Mouse (Mus musculus) right cerebral cortex, postnatal 25 days (tissue): ENCODE results near the gene Hist1h3b.
"Not testable (repeated sequence)": the region's sequence is repeated elsewhere in the genome, so short reads cannot be mapped to it uniquely, and the experiment has no call there.

Experiments
- DNase-seq: peaks from one replicate; pipeline ENCODE4 v3.0.0; 2022

The Hist1h3b gene

DNA sequence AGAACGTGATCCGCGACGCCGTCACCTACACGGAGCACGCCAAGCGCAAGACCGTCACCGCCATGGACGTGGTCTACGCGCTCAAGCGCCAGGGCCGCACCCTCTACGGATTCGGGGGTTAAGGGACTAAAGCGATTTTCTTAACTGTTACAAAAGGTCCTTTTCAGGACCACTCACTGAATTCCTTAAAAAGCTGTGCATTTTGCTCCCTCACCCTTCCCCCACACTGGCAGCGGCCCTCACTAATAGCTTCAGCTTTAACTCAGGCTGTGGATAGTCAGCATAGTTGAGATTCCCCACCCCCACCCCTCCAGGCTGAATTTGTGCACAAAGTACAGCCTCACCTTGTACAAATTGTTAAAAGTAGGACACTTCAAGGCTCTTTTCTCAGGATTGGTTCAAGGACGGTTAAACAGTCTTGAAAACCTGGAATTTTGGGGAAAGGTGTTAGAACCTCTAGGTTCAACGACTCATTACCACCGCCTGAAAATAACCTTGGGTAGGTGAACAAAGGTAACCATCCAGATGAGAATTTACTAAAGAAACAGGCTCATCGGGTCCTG lies 5.2 kb downstream of the Hist1h3b start:
- DNase-seq, result no peak

DNA sequence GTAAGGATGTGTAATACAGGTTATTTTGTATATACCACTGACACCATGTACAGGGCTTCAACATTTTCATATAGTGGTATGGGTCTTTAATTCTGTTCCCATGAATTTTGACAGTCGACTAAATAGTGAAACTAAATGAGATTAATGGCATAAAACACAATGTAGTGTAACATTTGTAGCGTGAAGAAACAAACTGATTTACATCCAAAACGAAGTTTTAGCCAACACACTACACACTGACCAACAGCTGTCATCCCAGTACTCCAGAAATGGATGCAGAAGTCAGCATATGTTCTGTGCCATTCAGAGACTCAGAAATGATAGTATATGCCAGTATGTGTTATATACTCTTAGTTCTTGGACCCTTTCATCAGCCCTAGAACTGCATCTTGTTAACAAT lies 5.9 kb downstream of the Hist1h3b start:
- no peak for DNase-seq

DNA sequence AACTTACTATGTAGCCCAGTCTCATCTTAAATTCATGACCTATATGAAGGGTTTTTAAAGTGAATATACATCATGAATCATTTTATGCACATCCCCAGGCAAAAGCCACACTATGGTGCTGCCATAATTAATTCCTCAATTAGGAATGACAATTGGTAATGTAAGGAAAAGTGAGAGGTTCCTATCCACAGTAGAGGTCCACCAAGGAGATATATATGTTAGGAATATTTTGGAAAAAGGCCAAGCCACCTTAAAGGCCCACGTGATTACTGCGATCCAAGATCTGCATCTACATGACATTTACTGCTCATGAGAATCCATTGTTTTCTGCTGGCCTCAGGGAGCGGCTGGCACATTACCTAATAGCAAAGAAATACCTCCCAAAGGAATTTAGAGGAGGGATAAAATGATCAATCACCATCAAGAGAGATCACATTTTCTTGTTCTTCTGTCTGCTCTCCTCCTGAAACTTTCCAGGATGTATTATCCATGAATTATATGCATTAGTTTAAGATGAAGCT lies 7.2 kb downstream of the Hist1h3b start:
- no peak for DNase-seq

DNA sequence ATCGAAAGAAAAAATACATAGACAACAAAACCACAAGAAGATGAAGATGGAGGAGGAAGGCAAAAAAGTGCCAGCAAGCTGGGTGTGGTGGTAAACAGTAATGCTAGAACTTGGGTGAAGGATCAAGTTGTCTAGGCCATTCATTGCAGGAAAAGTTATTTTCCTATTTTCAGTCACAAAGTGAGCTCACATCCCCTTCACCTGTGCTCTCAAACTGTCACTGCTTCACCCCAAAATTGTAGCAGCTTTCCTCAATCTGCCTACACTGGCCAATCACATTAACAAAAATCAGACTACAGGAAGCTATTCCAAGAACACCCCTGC lies 7.8 kb downstream of the Hist1h3b start:
- no peak for DNase-seq

DNA sequence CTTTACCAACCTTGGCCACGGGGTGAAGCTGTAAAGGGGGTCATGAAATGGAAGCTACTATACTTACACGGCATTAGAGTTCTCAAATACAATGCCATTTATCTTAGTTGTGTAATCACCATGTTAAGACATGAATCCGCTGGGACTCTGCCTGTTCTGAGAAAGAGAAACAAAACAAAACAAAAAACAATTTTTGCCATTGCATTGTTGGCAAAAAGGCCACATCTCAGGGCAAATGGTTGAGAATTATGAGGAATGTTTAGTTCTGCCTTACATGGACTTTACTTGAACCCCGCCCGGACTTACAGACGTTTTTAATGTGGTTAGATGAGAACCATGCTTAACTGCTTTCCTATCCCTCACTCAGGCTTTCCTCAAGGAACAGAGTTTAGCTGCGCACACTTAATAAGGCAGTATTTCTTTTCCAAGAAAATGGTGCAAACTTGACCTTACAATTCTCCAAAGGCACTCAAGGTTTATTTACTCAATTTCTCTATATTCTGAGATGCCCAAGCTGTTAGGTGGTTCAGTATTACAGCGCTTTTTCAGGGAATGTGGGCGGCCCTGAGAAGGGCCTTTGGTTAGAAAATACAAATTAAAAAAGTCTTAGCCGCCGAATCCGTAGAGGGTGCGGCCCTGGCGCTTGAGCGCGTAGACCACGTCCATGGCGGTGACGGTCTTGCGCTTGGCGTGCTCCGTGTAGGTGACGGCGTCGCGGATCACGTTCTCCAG lies 8.3 kb downstream of the Hist1h3b start:
- no peak for DNase-seq

DNA sequence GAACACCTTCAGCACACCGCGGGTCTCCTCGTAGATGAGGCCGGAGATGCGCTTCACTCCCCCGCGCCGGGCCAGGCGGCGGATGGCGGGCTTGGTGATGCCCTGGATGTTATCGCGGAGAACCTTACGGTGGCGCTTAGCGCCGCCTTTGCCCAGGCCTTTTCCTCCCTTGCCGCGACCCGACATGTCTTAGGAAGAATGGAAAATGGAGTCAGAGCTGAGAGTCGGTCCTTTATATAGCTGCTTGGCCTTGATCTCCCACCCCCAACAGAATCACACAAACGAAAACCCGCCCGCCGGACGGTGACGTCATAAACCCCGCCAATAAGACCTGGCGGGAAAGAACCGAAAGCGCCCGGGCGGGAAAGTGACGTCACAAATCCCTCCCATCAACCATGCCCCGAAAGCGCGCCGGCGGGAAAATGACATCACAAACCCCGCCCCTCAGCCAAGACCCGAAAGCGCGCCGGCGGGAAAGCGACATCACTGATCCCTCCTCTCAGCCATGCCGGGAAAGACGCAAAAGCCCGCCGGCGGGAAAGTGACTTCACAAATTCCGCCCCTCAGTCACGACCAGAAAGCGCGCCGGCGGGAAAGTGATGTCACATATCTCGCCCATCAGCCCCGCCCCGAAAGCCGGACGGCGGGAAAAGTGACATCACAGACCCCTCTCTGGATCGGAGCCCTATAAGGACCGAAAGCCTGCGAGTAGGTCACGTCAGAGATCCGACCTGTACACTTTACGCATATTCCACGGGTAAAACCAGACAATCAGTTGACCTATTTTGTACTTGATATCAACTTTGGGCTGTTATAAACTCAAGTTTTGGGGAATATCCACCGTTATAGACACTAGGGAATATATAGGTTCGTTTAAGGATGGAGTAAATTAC lies 9.2 kb downstream of the Hist1h3b start, which contains the start of gene Hist1h4a:
TSS of gene Hist1h4a (minus strand) at position 259 of the 893 bp plus-strand sequence.
- DNase-seq, result peak; percentile 99

DNA sequence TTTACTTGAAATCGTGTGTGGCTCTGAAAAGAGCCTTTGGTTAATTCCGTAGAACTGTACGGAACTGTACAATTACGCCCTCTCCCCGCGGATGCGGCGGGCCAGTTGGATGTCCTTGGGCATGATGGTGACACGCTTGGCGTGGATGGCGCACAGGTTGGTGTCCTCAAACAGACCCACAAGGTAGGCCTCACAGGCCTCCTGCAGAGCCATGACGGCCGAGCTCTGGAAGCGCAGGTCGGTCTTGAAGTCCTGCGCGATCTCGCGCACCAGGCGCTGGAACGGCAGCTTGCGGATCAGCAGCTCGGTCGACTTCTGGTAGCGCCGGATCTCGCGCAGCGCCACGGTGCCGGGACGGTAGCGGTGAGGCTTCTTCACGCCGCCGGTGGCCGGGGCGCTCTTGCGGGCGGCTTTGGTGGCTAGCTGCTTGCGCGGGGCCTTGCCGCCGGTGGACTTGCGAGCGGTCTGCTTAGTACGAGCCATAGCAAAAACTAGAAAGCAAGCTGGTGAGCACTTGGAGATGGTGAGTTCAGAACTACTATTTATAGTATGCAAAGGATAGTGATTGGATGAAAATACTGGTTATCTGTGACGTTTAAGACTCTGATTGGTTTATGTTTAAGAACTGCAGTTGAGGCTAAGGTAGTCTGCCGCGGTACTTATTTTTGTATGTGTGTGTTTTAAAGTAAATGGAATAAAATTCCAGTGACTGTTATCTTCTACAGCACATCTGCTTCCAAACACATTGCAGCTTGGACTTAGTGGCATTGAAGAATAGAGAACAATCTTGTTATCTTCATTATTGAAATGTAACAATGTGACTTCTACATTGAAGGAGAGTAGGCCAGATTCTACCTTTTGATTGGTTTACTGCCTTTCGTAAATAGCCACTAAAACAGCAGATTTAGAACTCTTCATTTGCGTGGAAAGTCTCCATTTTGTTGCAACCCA lies 10.1 kb downstream of the Hist1h3b start, which contains the start of gene Hist1h3a:
TSS of gene Hist1h3a (minus strand) at position 516 of the 951 bp plus-strand sequence.
- DNase-seq, result peak; percentile 49

DNA sequence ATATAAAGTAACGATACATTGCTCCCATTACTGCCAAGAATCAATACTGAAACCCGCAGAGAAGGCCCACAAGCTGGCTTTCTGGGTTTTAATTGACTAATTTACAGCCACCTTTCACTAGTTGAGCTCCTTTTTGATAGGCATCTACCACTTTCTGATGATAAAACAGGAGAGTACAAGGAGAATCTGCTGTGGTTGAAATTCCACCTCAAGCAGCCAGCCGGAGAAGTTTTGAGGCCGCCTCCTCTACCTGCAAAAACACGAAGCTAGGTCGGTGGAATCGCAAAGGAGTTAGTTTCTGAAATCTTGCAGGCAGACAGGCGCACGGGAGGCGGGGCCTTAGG lies 11.1 kb downstream of the Hist1h3b start:
- DNase-seq, result no peak

DNA sequence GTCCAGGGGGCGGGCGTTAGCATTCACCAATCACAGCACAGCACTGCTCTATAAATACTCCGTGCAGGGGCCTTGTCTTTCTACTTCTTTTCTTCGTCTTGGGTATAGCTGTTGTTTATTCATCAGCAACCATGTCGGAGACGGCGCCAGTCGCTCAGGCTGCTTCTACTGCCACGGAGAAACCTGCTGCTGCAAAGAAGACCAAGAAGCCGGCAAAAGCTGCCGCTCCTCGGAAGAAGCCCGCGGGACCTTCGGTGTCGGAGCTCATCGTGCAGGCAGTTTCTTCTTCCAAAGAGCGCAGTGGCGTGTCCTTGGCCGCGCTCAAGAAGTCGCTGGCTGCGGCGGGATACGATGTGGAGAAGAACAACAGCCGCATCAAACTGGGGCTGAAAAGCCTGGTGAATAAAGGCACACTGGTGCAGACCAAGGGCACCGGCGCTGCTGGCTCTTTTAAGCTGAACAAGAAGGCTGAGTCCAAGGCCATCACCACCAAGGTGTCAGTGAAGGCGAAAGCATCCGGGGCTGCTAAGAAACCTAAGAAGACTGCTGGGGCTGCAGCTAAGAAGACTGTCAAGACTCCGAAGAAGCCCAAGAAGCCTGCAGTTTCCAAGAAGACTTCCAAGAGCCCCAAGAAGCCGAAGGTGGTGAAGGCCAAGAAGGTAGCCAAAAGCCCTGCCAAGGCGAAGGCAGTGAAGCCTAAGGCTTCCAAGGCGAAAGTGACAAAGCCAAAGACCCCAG lies 11.7 kb downstream of the Hist1h3b start, which contains the start of gene Hist1h1a:
TSS of gene Hist1h1a (plus strand) at position 81 of the 738 bp plus-strand sequence.
- peak; percentile 81 for DNase-seq

DNA sequence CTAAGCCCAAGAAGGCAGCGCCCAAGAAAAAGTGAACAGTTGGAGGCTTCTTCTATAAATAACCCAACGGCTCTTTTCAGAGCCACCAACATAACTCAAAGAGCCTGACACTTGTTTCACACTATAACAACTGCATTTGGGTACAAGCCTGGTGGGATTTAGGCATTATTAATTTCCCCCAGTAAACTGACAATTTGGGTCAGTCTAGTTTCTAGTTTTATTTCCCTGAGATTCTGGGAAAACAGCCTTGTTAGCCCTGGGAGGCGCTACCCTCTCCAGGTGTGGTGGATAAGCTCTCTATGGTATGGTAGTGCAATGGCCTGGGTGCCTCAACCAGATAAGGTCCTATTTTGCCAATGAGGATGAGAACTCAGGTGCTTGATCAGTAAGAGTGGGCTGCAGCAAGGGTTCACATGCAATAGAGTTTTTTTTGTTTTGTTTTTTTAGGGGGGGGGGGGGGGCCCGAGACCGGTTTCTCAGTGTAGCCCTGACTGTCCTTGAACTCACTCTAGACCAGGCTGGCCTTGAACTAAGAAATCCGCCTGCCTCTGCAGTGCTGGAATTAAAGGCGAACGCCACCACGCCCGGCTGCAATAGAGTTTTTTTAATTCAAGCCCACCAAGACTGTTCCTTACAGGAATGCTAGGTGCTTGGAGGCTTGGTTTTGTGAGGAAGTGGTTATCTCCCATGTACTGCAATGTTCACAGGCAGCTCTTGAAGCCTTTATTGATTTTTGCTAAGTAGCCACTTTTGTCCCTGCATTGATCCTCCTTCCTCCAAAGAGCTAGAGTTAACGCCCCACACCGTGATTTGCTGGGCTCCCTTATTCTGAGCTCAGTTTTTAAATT lies 12.5 kb downstream of the Hist1h3b start:
- no peak for DNase-seq

DNA sequence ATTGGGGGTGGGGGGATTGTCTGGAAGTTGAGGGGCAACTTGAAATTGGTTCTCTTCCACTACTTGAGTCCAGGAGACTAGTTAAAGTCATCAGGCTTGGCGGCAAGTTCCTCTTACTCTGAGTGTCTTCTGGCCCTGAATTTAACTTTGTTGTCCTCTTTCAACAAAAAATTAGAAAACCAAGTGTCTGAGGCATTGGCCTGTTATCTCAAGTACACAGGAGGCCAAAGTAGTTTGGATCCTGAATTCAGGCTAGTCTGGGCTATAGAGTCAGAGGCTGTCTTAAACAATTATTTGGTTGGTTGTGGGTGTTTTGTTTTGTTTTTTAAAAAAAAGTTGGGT lies 13.1 kb downstream of the Hist1h3b start:
- no peak for DNase-seq

DNA sequence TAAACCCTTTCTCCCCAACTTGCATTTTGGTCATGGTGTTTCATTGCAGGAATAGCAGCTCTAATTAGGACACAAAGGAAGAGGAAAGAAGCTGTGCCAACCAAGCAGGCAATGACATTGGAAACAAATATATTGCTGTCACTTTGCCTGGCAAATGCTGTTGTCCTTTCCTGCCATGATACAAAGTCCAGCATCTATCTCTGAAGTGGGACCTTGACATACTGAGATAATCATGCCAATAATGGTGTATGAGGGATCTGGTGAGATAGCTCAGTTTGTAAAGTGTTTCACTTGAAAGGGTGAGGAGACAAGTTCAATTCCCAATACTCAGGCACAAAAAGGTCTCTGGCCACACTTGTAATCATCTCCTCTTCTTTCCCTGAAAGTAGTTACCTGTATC lies 14.7 kb downstream of the Hist1h3b start:
- no peak for DNase-seq

DNA sequence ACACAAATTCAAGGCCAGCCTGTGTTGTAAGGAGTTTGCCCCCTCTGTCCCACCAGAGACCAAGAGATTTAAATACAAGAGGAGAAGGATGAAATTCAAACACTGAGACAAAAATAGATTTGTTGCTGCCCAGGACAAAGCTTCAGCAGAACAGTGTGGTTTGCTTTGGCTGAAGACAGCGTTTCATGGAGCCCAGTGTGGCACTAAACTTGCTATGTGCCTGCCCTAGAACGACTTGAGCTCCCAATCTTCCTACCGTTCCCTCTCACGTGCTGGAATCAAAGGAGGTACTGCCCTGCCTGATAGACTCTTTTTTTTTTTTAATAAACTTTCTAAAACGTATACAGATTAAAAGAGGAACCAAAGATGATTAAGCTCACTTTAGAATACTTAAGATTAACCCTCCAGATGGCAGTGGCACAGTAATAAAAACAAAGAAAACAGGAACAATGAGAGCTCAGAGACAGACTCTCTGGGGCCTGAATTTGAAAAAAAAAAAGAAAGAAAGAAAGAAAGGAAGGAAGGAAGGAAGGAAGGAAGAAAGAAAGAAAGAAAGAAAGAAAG lies 16.8 kb downstream of the Hist1h3b start:
- DNase-seq, result no peak

DNA sequence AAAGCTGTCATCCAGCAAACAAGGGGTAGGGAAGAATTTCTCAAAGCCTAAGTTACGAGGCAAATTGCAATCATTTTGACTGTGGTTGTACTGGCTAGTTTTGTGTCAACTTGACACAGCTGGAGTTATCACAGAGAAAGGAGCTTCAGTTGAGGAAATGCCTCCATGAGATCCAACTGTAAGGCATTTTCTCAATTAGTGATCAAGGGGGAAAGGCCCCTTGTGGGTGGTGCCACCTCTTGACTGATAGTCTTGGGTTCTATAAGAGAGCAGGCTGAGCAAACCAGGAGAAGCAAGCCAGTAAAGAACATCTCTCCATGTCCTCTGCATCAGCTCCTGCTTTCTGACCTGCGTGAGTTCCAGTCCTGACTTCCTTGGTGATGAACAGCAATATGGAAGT lies 17.5 kb downstream of the Hist1h3b start, which contains the start of gene Trim38:
TSS of gene Trim38 (plus strand) at position 301 of the 400 bp plus-strand sequence.
- not testable (repeated sequence) for DNase-seq

DNA sequence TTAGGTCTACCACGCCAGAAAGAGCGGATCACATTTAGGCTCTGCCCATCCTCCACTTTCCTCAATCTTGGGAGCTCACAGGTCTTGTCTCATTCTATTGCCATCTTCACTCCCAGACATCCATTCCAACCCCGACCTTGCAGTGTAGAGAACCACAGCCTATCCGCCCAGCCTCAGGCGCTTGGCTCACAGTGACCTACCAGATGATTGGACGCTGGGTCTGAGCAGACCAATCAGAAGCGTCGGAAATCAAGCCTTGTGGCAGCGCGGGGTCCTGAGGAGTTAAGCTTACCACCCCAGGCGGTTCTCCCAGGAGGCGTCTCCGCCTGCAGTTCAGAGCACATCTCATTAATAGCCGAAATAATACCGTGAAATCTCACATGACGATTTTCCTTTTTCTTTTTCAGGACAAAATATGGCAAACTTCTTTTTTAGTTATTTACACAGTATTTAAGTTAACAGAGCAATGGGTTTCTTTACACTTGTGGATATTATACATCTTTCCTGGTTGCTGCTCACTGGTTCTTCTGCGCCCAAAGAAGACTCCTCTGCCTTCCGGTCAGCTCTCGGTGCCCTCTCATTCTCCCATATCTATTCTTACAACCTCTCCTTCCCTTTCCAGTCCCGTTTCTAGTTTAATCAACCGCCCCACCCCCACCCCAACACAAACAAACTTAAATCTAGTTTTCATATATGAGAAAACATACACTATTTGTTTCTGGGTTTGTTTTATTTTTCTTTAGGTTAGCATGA lies 20.7 kb downstream of the Hist1h3b start:
- DNase-seq, result peak; percentile 40

DNA sequence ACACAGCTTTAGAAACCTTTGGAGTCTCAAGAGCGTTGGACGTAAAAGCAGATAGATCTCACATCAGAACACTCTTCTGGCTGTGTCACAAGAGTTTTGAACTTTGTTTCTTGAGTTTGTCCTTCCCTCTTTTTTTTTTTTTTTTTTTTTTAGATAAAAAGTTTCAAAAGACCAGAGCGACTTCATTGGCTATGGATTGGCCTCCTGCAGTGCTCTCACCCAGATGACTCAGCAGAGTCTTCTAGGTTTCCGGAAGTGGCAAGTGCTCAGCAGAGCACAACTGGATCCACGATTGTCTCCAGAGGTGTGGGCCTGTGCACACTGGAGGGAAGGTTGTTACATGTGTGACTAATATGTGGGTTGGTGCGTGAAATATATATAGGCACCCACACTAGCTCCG lies 26.3 kb downstream of the Hist1h3b start:
- DNase-seq, result no peak

DNA sequence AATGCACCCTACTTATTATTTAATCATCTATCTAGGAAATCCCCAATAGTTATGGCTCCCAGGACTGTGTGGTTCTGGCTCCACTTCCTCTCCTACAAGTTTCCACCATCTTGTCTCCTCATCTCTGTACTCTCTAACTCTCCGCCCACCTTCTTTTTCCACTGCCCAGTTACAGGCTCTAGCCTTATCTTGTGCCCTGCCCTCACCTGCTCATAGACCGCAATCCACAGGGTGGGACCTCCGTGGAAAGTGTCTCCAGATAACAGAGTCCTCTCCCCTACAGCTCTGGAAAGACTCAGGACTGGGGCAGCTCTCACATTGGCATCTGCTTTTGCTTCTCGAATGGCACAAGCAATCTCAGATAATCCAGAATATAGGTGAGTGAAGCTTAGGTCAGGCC lies 27.0 kb downstream of the Hist1h3b start:
- DNase-seq, result no peak

DNA sequence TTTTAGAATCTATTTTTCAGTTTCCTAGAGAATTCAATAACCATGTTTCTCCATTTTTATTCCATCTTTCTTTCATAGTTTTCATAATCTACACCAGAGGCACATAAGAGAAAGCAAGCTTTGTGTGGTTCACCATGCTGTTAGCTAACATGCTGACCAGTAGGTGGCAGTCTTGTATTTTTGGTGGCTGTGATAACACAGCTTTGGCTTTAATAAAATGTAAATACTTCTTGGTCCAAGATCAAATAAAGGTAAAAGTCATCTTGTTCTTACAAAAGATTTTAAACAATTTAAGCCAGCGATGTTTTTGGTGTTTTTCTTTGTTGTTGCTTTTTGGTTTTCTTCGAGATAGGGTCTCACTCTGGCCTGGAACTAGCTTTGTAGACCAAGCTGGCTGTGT lies 40.5 kb downstream of the Hist1h3b start:
- DNase-seq, result peak; percentile 36

DNA sequence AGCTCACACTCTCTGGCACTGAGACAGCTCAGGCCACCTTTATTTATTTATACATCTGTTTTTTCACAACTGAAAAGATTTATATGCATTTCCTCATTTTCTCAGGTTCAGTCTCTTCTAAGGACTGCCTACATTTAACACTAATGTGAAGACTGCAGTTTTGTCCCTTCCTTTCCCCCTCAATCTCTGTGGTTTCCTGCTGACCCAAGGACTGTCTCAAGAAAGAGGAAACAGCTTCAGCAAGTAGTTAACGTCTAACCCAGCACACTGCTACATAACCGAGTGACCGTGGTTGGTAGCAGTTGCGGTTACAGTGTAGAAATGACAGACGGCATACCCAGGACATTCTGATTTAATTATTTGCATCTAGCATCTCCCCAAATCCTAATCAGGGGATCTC lies 47.3 kb downstream of the Hist1h3b start:
- DNase-seq, result no peak
